ENCODE assay signal across 10 mouse cellular contexts in the genomic region with DNA sequence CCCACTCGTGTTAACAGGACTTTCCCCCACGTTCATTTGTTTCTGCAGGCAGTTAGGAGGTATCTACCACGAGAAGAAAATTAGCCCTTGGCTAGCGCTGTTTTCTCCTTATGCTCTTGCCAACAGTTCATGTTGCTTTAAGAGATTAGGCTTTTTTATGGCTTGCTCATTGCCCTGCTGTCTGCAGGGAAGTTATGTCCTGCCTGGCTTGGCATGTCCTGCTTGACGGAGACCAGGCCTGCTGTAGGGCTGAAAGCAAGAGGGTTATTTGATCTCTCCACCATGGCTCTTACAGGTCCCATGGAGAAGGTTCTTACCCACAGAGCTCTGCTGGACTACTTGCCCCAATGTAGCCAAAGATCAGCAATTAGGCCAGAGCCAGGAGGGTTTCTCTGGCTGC. TPM values are rescaled to one million over a fixed set of nuclear protein-coding genes. Genes with fewer than 3 reads are reported as not detected.
DNase-seq lines count a peak whose midpoint lies in the region; ATAC-seq lines count a peak whose summit lies in the region.
"Had no signal": no experiment of that assay in that cellular context is flagged by ENCODE, and none has a peak within 500 bp of the region (broad histone marks: within the 10 kb centered on the region; RNA-seq: fewer than 3 reads in every experiment).

No protein-coding gene starts in this region.

- peak overlapping the region; percentile 96 for H3K27ac ChIP-seq in heart, embryonic 16.5 days (ENCODE audit: low read length)
- H3K27ac ChIP-seq in hindbrain, embryonic 12.5 days, result no peak overlapping the region
- H3K27ac ChIP-seq: macrophage; stomach, embryonic 15.5 days had no signal

- peak; percentile 79 for ATAC-seq in heart, embryonic 16.5 days (replicated peaks; ENCODE audit: extremely low read depth, insufficient read depth, low FRiP score)
- no peak for ATAC-seq in erythroid progenitor cell, adult 5-6 weeks (replicated peaks; ENCODE audit: low FRiP score, poor library complexity, severe bottlenecking)
- no peak for ATAC-seq in hindbrain, embryonic 12.5 days (ENCODE audit: low FRiP score)

- 17% methylated on average over 5 of the region's 5 CpGs for WGBS in heart, embryonic 16.5 days
- WGBS in hindbrain, embryonic 12.5 days, result 86% methylated on average over 5 of the region's 5 CpGs

- no peaks in the 10 kb centered on the region for H3K9me3 ChIP-seq in heart, embryonic 16.5 days (replicated peaks; ENCODE audit: control insufficient read depth, low read length)
- H3K9me3 ChIP-seq in hindbrain, embryonic 12.5 days (replicated peaks), result no peaks in the 10 kb centered on the region
- H3K9me3 ChIP-seq: stomach, embryonic 15.5 days had no signal

- H3K4me1 ChIP-seq in heart, embryonic 16.5 days (ENCODE audit: control insufficient read depth, insufficient read depth, low read length), result peaks cover 36% of the 10 kb centered on the region
- H3K4me1 ChIP-seq in hindbrain, embryonic 12.5 days, result peaks cover 19% of the 10 kb centered on the region; the same call in 1 of the 2 replicates

- peak overlapping the region; percentile 46; the same call in 1 of the 2 replicates for H3K9ac ChIP-seq in heart, embryonic 16.5 days (ENCODE audit: low read length)
- H3K9ac ChIP-seq in hindbrain, embryonic 12.5 days, result no peak overlapping the region
- H3K9ac ChIP-seq: stomach, embryonic 15.5 days had no signal

- H3K4me3 ChIP-seq in heart, embryonic 16.5 days (ENCODE audit: low read length), result no peak overlapping the region
- no peak overlapping the region for H3K4me3 ChIP-seq in hindbrain, embryonic 12.5 days
- H3K4me3 ChIP-seq: stomach, embryonic 15.5 days had no signal

- H3K27me3 ChIP-seq in heart, embryonic 16.5 days (ENCODE audit: control insufficient read depth, insufficient read depth, low read length), result no peaks in the 10 kb centered on the region
- no peaks in the 10 kb centered on the region for H3K27me3 ChIP-seq in hindbrain, embryonic 12.5 days
- H3K27me3 ChIP-seq: stomach, embryonic 15.5 days had no signal

- no peaks in the 10 kb centered on the region for H3K36me3 ChIP-seq in heart, embryonic 16.5 days (ENCODE audit: control insufficient read depth, insufficient read depth)
- H3K36me3 ChIP-seq in hindbrain, embryonic 12.5 days, result no peaks in the 10 kb centered on the region
- H3K36me3 ChIP-seq: stomach, embryonic 15.5 days had no signal

- DNase-seq in kidney, adult 11 months, result peak; percentile 20
- no peak for DNase-seq in kidney, adult 9 months
- peak; percentile 69 for DNase-seq in fibroblast of lung, adult 2 months (ENCODE audit: low read depth)
- DNase-seq in skeletal muscle tissue, adult 2 months (ENCODE audit: low read depth, low spot score), result peak; percentile 74
- DNase-seq: liver had no signal

- H3K4me2 ChIP-seq in heart, embryonic 16.5 days (ENCODE audit: low read depth, low read length), result no peak overlapping the region
- no peak overlapping the region for H3K4me2 ChIP-seq in hindbrain, embryonic 12.5 days (replicated peaks)
- H3K4me2 ChIP-seq: stomach, embryonic 15.5 days had no signal

RNA-seq across cellular contexts. Expression of gene H2afy, which starts 18.9 kb away (rescaled TPM):
- 114 and 120 TPM in 2 replicates for polyA plus RNA-seq in heart, embryonic 16.5 days (2015; fragmentation: Nextera tagmentation; extraction: Ambion mirVana)
- 63.4 and 72.5 TPM in 2 replicates for total RNA-seq in erythroid progenitor cell, adult 5-6 weeks (2015; ENCODE audit: low replicate concordance)
- 62.3 and 78.6 TPM in 2 replicates for total RNA-seq in erythroid progenitor cell, adult 5-6 weeks (2017; ENCODE audit: low replicate concordance)
- 491 and 497 TPM in 2 replicates for polyA plus RNA-seq in hindbrain, embryonic 12.5 days (2016; fragmentation: Nextera tagmentation; extraction: Ambion mirVana)

RNA-seq across cellular contexts. Expression of gene Tifab, which starts 23.6 kb away (rescaled TPM):
- 1.4 and 2.3 TPM in 2 replicates for polyA plus RNA-seq in heart, embryonic 16.5 days (2015; fragmentation: Nextera tagmentation; extraction: Ambion mirVana)
- 9.2 and 11.9 TPM in 2 replicates for total RNA-seq in erythroid progenitor cell, adult 5-6 weeks (2015; ENCODE audit: low replicate concordance)
- total RNA-seq in erythroid progenitor cell, adult 5-6 weeks (2017; ENCODE audit: low replicate concordance), result 3.1 and 10.2 TPM in 2 replicates
- polyA plus RNA-seq in hindbrain, embryonic 12.5 days (2016; fragmentation: Nextera tagmentation; extraction: Ambion mirVana), result 1.5 and 1.6 TPM in 2 replicates
